Mouse (Mus musculus) layer of hippocampus, adult 9-10 months (tissue): ENCODE measurements around the gene Ppp1r3c.
"Not testable (repeated sequence)": the region's sequence is repeated elsewhere in the genome, so short reads cannot be mapped to it uniquely, and the experiment has no call there.

Source experiments
- DNase-seq: peaks from one replicate; pipeline ENCODE4 v3.0.0; 2022; ENCODE audit warnings: low spot score

Ppp1r3c gene

GRCm38 (mm10) chr19:36736537-36736936, at the start of gene Ppp1r3c:
TSS of gene Ppp1r3c (minus strand) at chr19:36736653.
- DNase-seq = peak; percentile 64

GRCm38 (mm10) chr19:36783179-36783578, 46.7 kb upstream of the Ppp1r3c start:
- no peak for DNase-seq

- DNase-seq = no peak
Measured at GRCm38 (mm10) chr19:36782591-36782990, 46.1 kb upstream of the Ppp1r3c start.

GRCm38 (mm10) chr19:36781996-36782395, 45.5 kb upstream of the Ppp1r3c start:
- DNase-seq = no peak

- DNase-seq = no peak
Measured at GRCm38 (mm10) chr19:36780375-36780774, 43.9 kb upstream of the Ppp1r3c start.

GRCm38 (mm10) chr19:36779765-36780164, 43.3 kb upstream of the Ppp1r3c start:
- DNase-seq = no peak

- DNase-seq = no peak
Measured at GRCm38 (mm10) chr19:36775531-36775930, 39.1 kb upstream of the Ppp1r3c start.

GRCm38 (mm10) chr19:36773716-36774459, 37.4 kb upstream of the Ppp1r3c start:
- DNase-seq = no peak

GRCm38 (mm10) chr19:36768084-36768483, 31.6 kb upstream of the Ppp1r3c start:
- DNase-seq = no peak

GRCm38 (mm10) chr19:36764451-36764850, 28.0 kb upstream of the Ppp1r3c start:
- DNase-seq = no peak

- no peak for DNase-seq
Measured at GRCm38 (mm10) chr19:36748996-36749395, 12.5 kb upstream of the Ppp1r3c start.

- no peak for DNase-seq
Measured at GRCm38 (mm10) chr19:36742331-36742730, 5.9 kb upstream of the Ppp1r3c start.

GRCm38 (mm10) chr19:36739566-36740211, 3.2 kb upstream of the Ppp1r3c start:
- DNase-seq = no peak

GRCm38 (mm10) chr19:36738009-36738408, 1.6 kb upstream of the Ppp1r3c start:
- no peak for DNase-seq

- DNase-seq = no peak
Measured at GRCm38 (mm10) chr19:36737087-36737486, 634 bp upstream of the Ppp1r3c start.

- DNase-seq = no peak
Measured at GRCm38 (mm10) chr19:36734308-36735038, 2.0 kb downstream of the Ppp1r3c start.

GRCm38 (mm10) chr19:36733191-36733943, 3.1 kb downstream of the Ppp1r3c start:
- no peak for DNase-seq

GRCm38 (mm10) chr19:36731310-36731709, 5.1 kb downstream of the Ppp1r3c start:
- DNase-seq = no peak

- not testable (repeated sequence) for DNase-seq
Measured at GRCm38 (mm10) chr19:36730414-36730813, 6.0 kb downstream of the Ppp1r3c start.

GRCm38 (mm10) chr19:36728741-36729460, 7.6 kb downstream of the Ppp1r3c start:
- DNase-seq = no peak

GRCm38 (mm10) chr19:36724970-36725369, 11.5 kb downstream of the Ppp1r3c start:
- DNase-seq = no peak
